Mouse (Mus musculus) midbrain, embryonic 15.5 days (tissue): ENCODE measurements around the gene Ptma. TPM values are rescaled to one million over a fixed set of nuclear protein-coding genes. Genes with fewer than 3 reads are reported as not detected.

ENCODE experiments used
- ATAC-seq: fragments of 200-750 bp; cut with Nextera tagmentation; replicated peaks from 2 replicates; pipeline ENCODE4 v1.8.0; 2017; ENCODE audit warnings: moderate TSS enrichment
- H3K27ac ChIP-seq: fragments of 300-500 bp; sonication (generic); 2 replicates; pipeline ENCODE4 v1.5.1; 2015; ENCODE audit warnings: mild to moderate bottlenecking, inconsistent platforms
- H3K27me3 ChIP-seq: fragments of 300-500 bp; sonication (generic); replicated peaks from 2 replicates; pipeline ENCODE4 v1.6.1; 2015; ENCODE audit warnings: inconsistent platforms
- H3K36me3 ChIP-seq: fragments of 300-500 bp; sonication (generic); replicated peaks from 2 replicates; pipeline ENCODE4 v1.6.1; 2015; ENCODE audit warnings: inconsistent platforms
- H3K4me1 ChIP-seq: fragments of 300-500 bp; sonication (generic); 2 replicates; pipeline ENCODE4 v1.6.1; 2015; ENCODE audit warnings: inconsistent platforms
- H3K4me2 ChIP-seq: fragments of 300-500 bp; sonication (generic); 2 replicates; pipeline ENCODE4 v1.6.1; 2015; ENCODE audit warnings: inconsistent platforms, mild to moderate bottlenecking, moderate library complexity
- H3K4me3 ChIP-seq: fragments of 300-500 bp; sonication (generic); 2 replicates; pipeline ENCODE4 v1.5.1; 2015; ENCODE audit warnings: mild to moderate bottlenecking, inconsistent platforms
- H3K9ac ChIP-seq: fragments of 300-500 bp; sonication (generic); 2 replicates; pipeline ENCODE4 v1.6.1; 2015; ENCODE audit warnings: mild to moderate bottlenecking, inconsistent platforms
- H3K9me3 ChIP-seq: fragments of 300-500 bp; sonication (generic); 2 replicates; pipeline ENCODE4 v1.6.1; 2016; ENCODE audit warnings: inconsistent platforms
- WGBS: fragments of 180-500 bp; shearing (Covaris S2); methylation state at CpG from one replicate; pipeline ENCODE4 v1.1.7; 2015; ENCODE audit warnings: mixed read lengths; 5-methylcytosine and 5-hydroxymethylcytosine counted together
- polyA plus RNA-seq: library from polyadenylated mRNA; unstranded; fragments of >200 nt; fragmentation: Nextera tagmentation; extraction: Ambion mirVana; gene quantifications from 2 replicates; pipeline ENCODE4 v1.2.1, GENCODE M21; 2015

Gene Ptma
- polyA plus RNA-seq, 1 experiment from 2014 or later: 1,532 TPM

DNA sequence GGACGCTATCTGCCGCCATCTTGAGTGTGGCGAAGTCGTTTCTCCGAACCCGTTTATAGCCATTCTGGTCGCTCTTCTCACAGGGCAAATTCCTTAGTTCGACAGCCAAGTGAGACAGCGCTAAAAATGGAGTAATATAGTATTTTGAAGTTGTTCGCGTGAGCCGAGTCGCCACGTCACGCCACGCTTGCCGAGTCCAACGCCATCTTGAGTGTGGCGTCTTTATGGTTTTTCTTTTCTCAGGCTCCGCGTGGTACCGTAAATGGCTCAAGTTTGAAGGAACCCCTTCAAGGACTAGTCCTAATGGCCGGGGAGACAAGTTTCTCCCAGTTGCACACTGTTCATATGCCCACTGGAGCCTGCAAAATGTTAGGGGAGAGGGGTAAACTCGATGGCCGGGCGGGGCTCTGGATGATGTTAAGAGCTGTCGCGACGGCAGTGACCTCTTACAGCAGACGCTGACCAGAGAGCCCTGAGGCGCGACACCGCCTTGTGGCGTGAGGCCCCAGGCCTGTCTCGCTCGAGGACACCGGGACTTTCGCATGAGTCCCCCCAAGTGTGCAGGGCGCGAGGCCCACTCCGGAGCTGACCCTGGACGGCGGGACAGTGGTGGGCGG is 919 bp upstream of the Ptma start:
- Histone ChIP-seq H3K9me3 (no peaks in the 10 kb centered on the region), H3K9ac (peak overlapping the region; percentile 72), H3K4me2 (peak overlapping the region; percentile 86), H3K27ac (peak overlapping the region; percentile 100), H3K36me3 (peaks cover under 1% of the 10 kb centered on the region; the same call in 1 of the 2 replicates), H3K4me1 (peaks cover 32% of the 10 kb centered on the region), H3K4me3 (peak overlapping the region; percentile 75), H3K27me3 (no peaks in the 10 kb centered on the region)
- peak; percentile 26; the same call in 1 of the 2 replicates for ATAC-seq
- WGBS: under 1% methylated on average over 44 of the region's 44 CpGs

DNA sequence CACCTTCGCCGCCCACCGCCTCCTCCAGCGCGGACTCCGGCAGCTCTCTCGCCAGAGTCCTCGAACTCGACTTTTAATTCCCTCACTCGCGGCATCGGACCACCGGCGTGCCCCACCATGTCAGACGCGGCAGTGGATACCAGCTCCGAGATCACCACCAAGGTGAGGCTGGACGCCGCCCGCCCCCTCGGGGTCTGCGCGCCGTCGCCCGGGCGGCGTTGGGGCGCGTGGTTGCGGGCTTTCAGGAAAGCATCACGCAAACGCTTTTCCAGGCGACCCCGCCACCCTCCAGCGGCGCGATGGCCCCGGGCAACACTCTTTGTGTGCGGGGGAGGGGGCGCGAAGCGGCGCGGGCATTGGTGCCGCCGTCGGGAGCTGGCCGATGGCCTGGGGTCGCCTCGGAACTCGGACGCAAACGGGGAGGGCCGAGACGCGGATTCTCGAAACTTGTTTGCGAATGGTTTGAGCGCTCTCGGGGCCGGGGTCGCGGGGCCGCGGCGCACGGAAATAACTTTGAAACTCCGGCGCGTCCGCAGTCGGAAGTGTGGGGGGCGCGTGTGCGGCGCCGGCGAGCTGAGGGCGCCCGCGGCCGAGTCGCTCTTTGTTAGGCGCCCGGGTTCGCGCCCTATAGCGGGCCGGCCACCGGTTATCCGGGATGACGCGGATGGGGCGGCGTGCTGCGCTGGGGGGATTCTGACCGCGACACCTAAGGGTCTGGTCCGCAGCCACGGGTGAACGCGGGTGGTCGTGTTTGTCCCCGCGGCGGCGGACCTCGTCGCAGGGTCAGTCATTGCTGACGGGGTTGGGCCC is 468 bp downstream of the Ptma start:
- Histone ChIP-seq H3K27ac (peak overlapping the region; percentile 100), H3K27me3 (no peaks in the 10 kb centered on the region), H3K36me3 (peaks cover 6% of the 10 kb centered on the region; the same call in 1 of the 2 replicates), H3K4me3 (peak overlapping the region; percentile 75), H3K9me3 (no peaks in the 10 kb centered on the region), H3K4me1 (peaks cover 45% of the 10 kb centered on the region), H3K9ac (peak overlapping the region; percentile 81), H3K4me2 (peak overlapping the region; percentile 91)
- ATAC-seq: peak; percentile 8
- 1% methylated on average over 110 of the region's 111 CpGs for WGBS

DNA sequence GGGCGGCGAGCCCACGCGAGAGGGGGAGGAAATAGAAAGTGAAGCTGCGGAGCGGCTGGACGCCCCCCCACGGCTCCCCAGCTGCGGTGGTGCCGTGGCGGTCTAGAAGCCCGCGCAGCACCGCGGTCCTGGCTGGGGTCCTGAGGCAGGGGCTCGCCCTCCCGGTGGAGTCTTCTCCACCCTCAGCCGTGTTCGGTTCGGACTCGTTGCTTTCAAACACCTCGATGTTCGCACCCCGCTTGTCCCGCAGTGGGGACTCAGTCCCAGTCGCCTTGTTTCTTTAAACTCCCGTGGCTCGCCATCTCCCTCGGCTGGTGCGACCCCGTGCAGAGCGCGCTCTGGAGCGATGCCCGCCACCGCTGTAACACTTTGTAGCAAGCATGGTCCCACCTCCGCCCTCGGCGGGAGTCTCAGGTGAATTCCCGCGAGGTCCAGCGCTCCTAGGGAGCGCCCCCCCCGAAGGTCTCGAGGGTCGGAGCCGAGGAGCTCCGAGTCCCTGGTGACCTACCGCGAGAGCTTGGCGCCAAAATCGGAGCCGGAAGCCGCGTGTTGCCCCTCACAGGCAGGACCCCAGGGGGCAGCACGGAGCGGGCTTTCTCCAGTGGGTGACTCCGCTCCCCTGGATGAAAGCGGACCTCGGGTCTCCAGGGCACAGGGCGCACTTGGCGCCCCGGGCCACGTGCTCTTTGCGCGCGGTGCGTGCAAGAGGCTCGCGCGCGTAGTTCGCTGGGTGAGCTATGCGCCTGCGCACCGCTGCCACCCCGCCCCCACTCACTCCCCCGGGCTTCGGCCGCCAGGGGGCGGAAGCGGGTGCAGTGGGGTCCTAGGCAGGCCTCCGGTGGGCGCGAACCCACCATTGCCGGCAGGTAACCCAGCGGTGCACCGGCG is 1.3 kb downstream of the Ptma start:
- H3K36me3 ChIP-seq: peaks cover 6% of the 10 kb centered on the region; the same call in 1 of the 2 replicates
- WGBS: under 1% methylated on average over 88 of the region's 89 CpGs
- peak overlapping the region; percentile 100 for H3K27ac ChIP-seq
- peaks cover 44% of the 10 kb centered on the region for H3K4me1 ChIP-seq
- H3K9ac ChIP-seq: peak overlapping the region; percentile 81
- H3K4me3 ChIP-seq: peak overlapping the region; percentile 75
- peak overlapping the region; percentile 91 for H3K4me2 ChIP-seq
- H3K27me3 ChIP-seq: no peaks in the 10 kb centered on the region
- no peak for ATAC-seq
- no peaks in the 10 kb centered on the region for H3K9me3 ChIP-seq

DNA sequence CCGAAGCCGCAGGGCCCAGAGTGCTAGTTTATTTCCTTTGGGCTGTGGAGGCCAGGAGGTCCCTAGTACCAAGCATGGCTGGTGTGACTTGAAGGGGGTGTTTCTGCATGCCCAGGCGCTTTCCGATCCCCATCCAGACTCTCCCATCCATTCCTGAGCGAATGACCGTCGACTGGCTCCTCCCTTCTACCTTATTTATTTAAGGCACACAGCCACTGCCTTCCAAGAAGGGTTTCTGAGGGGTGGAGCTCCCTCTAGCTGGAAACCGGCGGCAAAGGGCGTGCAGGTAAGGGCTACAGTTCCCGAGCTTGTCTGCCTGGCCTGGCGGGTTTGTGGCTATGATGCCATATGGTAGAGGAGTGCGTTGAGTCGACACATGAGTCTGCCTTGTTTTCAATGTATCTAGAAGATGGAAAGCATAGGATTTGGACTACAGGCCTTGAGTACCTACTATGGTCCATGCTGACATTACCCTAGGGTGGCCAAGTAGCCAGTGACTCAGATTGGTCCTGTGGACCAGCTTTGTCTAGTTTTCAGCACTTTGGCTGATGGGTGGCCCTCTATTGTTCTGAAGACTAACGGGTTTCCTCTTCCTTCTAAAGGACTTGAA is 2.1 kb downstream of the Ptma start:
- Histone ChIP-seq H3K27me3 (no peaks in the 10 kb centered on the region), H3K9ac (peak overlapping the region; percentile 81), H3K36me3 (peaks cover 6% of the 10 kb centered on the region; the same call in 1 of the 2 replicates), H3K9me3 (no peaks in the 10 kb centered on the region), H3K4me1 (peaks cover 50% of the 10 kb centered on the region), H3K4me2 (peak overlapping the region; percentile 91), H3K27ac (peak overlapping the region; percentile 100), H3K4me3 (peak overlapping the region; percentile 75)
- ATAC-seq: no peak
- WGBS: 1% methylated on average over 15 of the region's 15 CpGs

DNA sequence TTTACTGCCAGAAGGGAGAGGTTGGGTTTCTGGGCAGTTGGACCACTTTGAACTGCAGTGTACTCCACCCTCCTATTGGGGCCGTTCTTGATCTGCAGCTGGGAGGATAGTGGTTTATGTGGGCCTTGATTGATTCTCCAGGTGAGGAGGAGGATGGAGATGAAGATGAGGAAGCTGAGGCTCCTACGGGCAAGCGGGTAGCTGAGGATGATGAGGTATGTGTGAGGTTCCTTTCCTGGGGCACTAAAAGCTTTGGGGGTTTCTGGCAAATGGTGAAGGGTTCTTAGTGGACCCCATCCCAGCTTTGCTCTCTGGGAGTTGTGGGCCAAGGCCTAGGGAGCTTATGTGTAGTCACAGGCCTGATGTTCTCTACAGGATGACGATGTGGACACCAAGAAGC is 3.1 kb downstream of the Ptma start:
- peaks cover 41% of the 10 kb centered on the region for H3K4me1 ChIP-seq
- no peak for ATAC-seq
- 40% methylated on average over 4 of the region's 4 CpGs for WGBS
- peak overlapping the region; percentile 91 for H3K4me2 ChIP-seq
- H3K27me3 ChIP-seq: no peaks in the 10 kb centered on the region
- H3K4me3 ChIP-seq: peak overlapping the region; percentile 75
- H3K36me3 ChIP-seq: peaks cover 6% of the 10 kb centered on the region; the same call in 1 of the 2 replicates
- no peaks in the 10 kb centered on the region for H3K9me3 ChIP-seq
- H3K27ac ChIP-seq: peak overlapping the region; percentile 100; the same call in 1 of the 2 replicates
- H3K9ac ChIP-seq: peak overlapping the region; percentile 81

DNA sequence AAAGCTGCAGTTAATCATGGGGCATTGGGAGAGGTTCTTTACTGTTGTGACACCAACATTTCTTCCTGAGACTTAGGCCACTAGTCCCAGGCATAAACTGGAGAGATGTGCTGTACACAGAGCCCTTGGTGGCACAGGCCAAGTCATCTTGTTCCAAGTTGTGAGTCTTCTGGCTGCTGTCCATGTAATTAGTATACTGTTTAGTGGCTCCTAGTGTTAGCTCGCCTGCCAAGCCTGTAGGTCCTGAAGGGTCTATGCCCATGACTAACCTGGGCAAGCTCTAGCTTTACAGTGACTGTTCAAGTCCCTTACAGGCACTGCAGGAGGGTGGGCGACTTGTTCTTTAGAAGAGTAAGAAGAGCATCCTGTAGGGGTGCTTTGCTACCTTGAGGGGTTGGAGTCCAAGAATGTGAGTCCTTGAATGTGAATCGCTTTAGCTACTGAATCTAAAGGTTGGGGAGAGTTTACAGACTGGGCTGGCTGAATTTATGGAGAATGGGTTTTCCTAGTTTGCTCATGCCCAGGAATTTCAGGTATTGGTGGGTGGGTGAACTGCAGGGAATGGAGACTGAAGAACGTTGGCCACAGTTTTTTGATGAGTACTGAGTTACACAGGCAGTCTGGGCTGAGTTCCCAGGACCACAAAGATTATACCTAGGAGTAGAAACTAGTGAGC is 4.5 kb downstream of the Ptma start:
- no peak for ATAC-seq
- no peaks in the 10 kb centered on the region for H3K9me3 ChIP-seq
- no peaks in the 10 kb centered on the region for H3K27me3 ChIP-seq
- peak overlapping the region; percentile 25; the same call in 1 of the 2 replicates for H3K27ac ChIP-seq
- no peak overlapping the region for H3K9ac ChIP-seq
- peaks cover 39% of the 10 kb centered on the region for H3K4me1 ChIP-seq
- no peak overlapping the region for H3K4me3 ChIP-seq
- H3K36me3 ChIP-seq: peaks cover 8% of the 10 kb centered on the region; the same call in 1 of the 2 replicates
- WGBS: 11% methylated on average over 4 of the region's 4 CpGs
- no peak overlapping the region for H3K4me2 ChIP-seq

DNA sequence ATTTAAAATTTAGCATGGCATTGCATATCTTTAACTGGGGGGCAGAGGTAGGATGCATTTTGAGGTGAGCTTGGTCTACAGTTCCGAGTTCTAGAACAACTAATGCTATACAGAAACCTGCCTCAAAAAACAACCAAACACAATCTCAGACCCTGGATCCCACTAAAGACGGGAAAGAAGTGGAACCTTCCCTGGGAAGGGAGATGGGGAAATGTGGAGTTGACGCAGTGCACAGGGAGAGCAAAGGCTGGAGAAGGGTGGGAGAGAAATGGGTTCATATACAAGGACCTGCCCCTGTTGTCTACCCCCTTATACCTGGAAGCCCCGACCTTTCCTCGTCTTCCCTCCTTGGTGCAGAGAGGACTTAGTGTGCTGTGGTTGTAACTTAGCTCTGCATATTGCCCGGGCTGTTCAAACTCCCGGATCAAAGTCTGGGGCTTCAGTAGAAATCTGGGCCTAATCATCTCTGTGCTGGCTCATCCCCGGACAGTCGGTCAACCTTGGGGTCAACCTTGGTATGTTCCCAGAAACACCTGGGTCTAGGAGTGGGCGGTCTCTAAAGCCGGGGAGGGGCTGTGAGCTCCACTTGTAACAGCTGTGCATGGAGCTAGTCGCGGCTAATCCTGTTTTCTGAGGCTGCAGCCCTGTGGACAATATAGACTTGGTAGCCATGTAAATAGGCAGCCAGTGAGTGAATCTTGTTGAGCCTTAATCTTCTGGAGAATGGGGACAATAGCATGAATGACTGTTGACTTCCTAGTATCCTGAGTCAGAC is 5.2 kb downstream of the Ptma start:
- Histone ChIP-seq H3K27ac (peak overlapping the region; percentile 47), H3K4me2 (peak overlapping the region; percentile 24), H3K27me3 (no peaks in the 10 kb centered on the region), H3K4me1 (peaks cover 39% of the 10 kb centered on the region), H3K9ac (no peak overlapping the region), H3K9me3 (no peaks in the 10 kb centered on the region), H3K36me3 (peaks cover 8% of the 10 kb centered on the region; the same call in 1 of the 2 replicates), H3K4me3 (peak overlapping the region; percentile 3; the same call in 1 of the 2 replicates)
- 7% methylated on average over 13 of the region's 13 CpGs for WGBS
- ATAC-seq: peak; percentile 16

DNA sequence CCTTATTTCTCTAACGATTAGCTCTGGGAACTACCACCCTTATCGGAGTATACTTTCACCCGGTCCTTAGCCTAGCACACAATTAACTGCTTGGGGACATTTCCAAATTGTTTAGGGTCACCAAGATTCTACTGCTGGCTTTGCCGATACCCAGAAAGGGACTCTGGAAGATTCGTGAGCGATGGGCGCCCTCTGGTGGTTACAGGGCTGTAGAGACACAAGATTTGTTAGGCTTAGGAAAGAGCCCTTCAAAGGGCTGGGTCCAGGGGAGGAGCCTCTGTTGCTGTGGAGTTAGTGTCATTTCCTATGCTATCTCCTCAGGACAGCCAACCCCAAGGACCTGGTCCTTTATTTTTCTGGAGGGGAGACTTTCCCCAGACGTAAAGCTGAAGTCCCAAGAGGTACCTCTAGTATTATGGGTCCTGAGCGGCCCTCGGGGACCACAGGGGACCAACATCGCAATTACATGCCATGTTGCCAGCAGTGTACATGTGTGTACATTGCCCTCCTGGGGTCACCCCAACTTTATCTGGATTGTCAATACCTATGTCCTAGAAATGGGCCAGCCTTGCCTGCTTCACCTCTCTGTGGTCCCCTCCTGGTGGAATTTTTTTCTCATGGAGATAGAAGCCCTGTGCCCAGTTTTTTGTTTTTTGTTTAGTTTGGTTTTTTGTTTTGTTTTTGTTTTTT is 6.0 kb downstream of the Ptma start:
- H3K4me1 ChIP-seq: peaks cover 39% of the 10 kb centered on the region
- H3K4me3 ChIP-seq: no peak overlapping the region
- 23% methylated on average over 11 of the region's 11 CpGs for WGBS
- no peak overlapping the region; the same call in 1 of the 2 replicates for H3K9ac ChIP-seq
- H3K27ac ChIP-seq: peak overlapping the region; percentile 47; the same call in 1 of the 2 replicates
- no peaks in the 10 kb centered on the region for H3K9me3 ChIP-seq
- peak; percentile 50 for ATAC-seq
- H3K36me3 ChIP-seq: peaks cover 8% of the 10 kb centered on the region; the same call in 1 of the 2 replicates
- peak overlapping the region; percentile 24 for H3K4me2 ChIP-seq
- H3K27me3 ChIP-seq: no peaks in the 10 kb centered on the region

DNA sequence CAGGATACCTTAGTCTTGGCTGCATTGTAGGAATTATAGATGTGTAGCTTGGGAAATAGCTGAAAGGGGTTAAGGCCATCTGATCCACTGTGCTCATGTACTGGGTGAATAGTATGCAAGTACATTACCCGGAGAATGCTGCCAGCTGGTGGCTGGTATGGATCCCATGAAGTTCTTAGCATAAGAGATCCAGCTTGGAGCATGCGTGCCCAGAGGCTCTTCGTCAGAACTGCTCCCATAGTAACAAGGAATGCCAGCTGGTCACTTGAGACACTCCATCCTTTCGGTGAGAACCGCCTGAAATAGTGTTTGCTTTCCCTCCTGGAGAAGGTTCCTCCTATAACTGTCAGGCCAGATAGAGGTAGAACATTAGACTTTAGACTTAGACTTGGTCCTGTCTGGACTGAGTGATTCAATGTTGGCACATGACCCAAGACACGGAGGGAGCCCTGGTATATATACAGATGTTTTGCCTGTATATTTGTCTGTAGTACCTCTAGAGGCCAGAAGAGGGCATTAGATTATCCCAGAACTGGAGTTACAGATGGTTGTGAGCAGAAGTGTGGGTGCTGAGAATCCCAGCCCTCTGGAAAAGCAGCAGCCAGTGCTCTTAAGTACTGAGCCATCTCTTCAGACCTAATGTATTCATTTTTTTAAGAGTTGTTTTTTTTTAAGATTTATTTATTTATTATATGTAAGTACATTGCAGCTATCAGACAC is 7.0 kb downstream of the Ptma start:
- 0 out of 2 replicates have a peak, but pooled peaks have one; percentile 0 for ATAC-seq
- Histone ChIP-seq H3K27me3 (no peaks in the 10 kb centered on the region), H3K36me3 (peaks cover 8% of the 10 kb centered on the region; the same call in 1 of the 2 replicates), H3K9ac (no peak overlapping the region), H3K4me1 (peaks cover 39% of the 10 kb centered on the region), H3K9me3 (no peaks in the 10 kb centered on the region), H3K4me2 (no peak overlapping the region), H3K4me3 (no peak overlapping the region), H3K27ac (peak overlapping the region; percentile 16; the same call in 1 of the 2 replicates)
- 81% methylated on average over 6 of the region's 6 CpGs for WGBS
